Mouse (Mus musculus): ENCODE measurements at regions not wholly inside any gene's neighbourhood (a gene's known extent, or its start where the extent isn't known, plus 50 kb on each side); places are given as distances from the start of the nearest gene placed in this dataset.

GRCm38 (mm10) chr15:59154407-59155288 lies 265.6 kb downstream of the Gm49356 start:
- no peak overlapping the region for H3K4me3 ChIP-seq
- no peak overlapping the region; the same call in 1 of the 2 replicates for H3K27ac ChIP-seq
- WGBS, result 30% methylated on average over 6 of the region's 6 CpGs
- H3K36me3 ChIP-seq, result no peaks in the 10 kb centered on the region
- no peak overlapping the region for H3K4me2 ChIP-seq (replicated peaks)
- no peaks in the 10 kb centered on the region for H3K9me3 ChIP-seq
- no peak overlapping the region for H3K9ac ChIP-seq
- H3K4me1 ChIP-seq, result peaks cover 13% of the 10 kb centered on the region
- H3K27me3 ChIP-seq, result no peaks in the 10 kb centered on the region
- ATAC-seq (ENCODE audit: low FRiP score, low read depth), result peak; percentile 11; the same call in 1 of the 2 replicates

- no peak overlapping the region for H3K4me2 ChIP-seq (replicated peaks)
- ATAC-seq (ENCODE audit: low FRiP score, low read depth), result no peak
- no peak overlapping the region for H3K9ac ChIP-seq
- no peak overlapping the region for H3K4me3 ChIP-seq
- H3K27ac ChIP-seq, result no peak overlapping the region
- H3K27me3 ChIP-seq, result no peaks in the 10 kb centered on the region
- no peaks in the 10 kb centered on the region for H3K9me3 ChIP-seq
- peaks cover 13% of the 10 kb centered on the region for H3K4me1 ChIP-seq
- H3K36me3 ChIP-seq, result no peaks in the 10 kb centered on the region
Measured at GRCm38 (mm10) chr15:59155289-59155623, 266.2 kb downstream of the Gm49356 start.

GRCm38 (mm10) chr15:59156328-59156727 lies 267.2 kb downstream of the Gm49356 start:
- 71% methylated on average over 7 of the region's 7 CpGs for WGBS
- no peak for ATAC-seq (ENCODE audit: low FRiP score, low read depth)
- Histone ChIP-seq H3K4me2 (replicated peaks) (no peak overlapping the region), H3K27ac (no peak overlapping the region), H3K27me3 (no peaks in the 10 kb centered on the region), H3K9me3 (no peaks in the 10 kb centered on the region), H3K9ac (no peak overlapping the region), H3K4me1 (peaks cover 13% of the 10 kb centered on the region), H3K4me3 (no peak overlapping the region), H3K36me3 (no peaks in the 10 kb centered on the region)

GRCm38 (mm10) chr15:59158760-59159159 lies 269.7 kb downstream of the Gm49356 start:
- Histone ChIP-seq H3K4me3 (no peak overlapping the region), H3K4me1 (peaks cover 13% of the 10 kb centered on the region), H3K9ac (no peak overlapping the region), H3K27ac (no peak overlapping the region), H3K27me3 (no peaks in the 10 kb centered on the region), H3K4me2 (replicated peaks) (no peak overlapping the region), H3K9me3 (no peaks in the 10 kb centered on the region), H3K36me3 (no peaks in the 10 kb centered on the region)
- no peak for ATAC-seq (ENCODE audit: low FRiP score, low read depth)
- WGBS, result 93% methylated on average over 4 of the region's 4 CpGs

GRCm38 (mm10) chr15:59160931-59161920 lies 272.1 kb downstream of the Gm49356 start:
- Histone ChIP-seq H3K9ac (no peak overlapping the region), H3K27ac (no peak overlapping the region), H3K4me2 (replicated peaks) (no peak overlapping the region), H3K27me3 (no peaks in the 10 kb centered on the region), H3K9me3 (no peaks in the 10 kb centered on the region), H3K4me3 (no peak overlapping the region), H3K36me3 (no peaks in the 10 kb centered on the region), H3K4me1 (no peaks in the 10 kb centered on the region)
- no peak for ATAC-seq (ENCODE audit: low FRiP score, low read depth)
- WGBS, result 95% methylated on average over 16 of the region's 17 CpGs

GRCm38 (mm10) chr15:59167937-59168659 lies 279.0 kb downstream of the Gm49356 start:
- H3K4me1 ChIP-seq, result no peaks in the 10 kb centered on the region
- no peaks in the 10 kb centered on the region for H3K36me3 ChIP-seq
- H3K27ac ChIP-seq, result no peak overlapping the region
- no peak for ATAC-seq (ENCODE audit: low FRiP score, low read depth)
- H3K9me3 ChIP-seq, result 0 out of 2 replicates have a peak, but pooled peaks cover 5% of the 10 kb centered on the region
- H3K4me3 ChIP-seq, result no peak overlapping the region
- H3K9ac ChIP-seq, result no peak overlapping the region
- no peak overlapping the region for H3K4me2 ChIP-seq (replicated peaks)
- 92% methylated on average over 8 of the region's 8 CpGs for WGBS
- H3K27me3 ChIP-seq, result no peaks in the 10 kb centered on the region

- no peaks in the 10 kb centered on the region for H3K4me1 ChIP-seq
- no peak for ATAC-seq (ENCODE audit: low FRiP score, low read depth)
- 89% methylated on average over 4 of the region's 4 CpGs for WGBS
- H3K9me3 ChIP-seq, result 0 out of 2 replicates have a peak, but pooled peaks cover 5% of the 10 kb centered on the region
- no peaks in the 10 kb centered on the region for H3K36me3 ChIP-seq
- no peak overlapping the region for H3K9ac ChIP-seq
- no peaks in the 10 kb centered on the region for H3K27me3 ChIP-seq
- no peak overlapping the region for H3K4me2 ChIP-seq (replicated peaks)
- H3K27ac ChIP-seq, result no peak overlapping the region
- H3K4me3 ChIP-seq, result no peak overlapping the region
Measured at GRCm38 (mm10) chr15:59168660-59169170, 279.6 kb downstream of the Gm49356 start.

GRCm38 (mm10) chr15:59169237-59169797 lies 280.2 kb downstream of the Gm49356 start:
- H3K4me3 ChIP-seq, result no peak overlapping the region
- H3K9ac ChIP-seq, result no peak overlapping the region
- no peaks in the 10 kb centered on the region for H3K27me3 ChIP-seq
- no peak overlapping the region for H3K27ac ChIP-seq
- no peaks in the 10 kb centered on the region for H3K36me3 ChIP-seq
- no peak overlapping the region for H3K4me2 ChIP-seq (replicated peaks)
- WGBS, result 90% methylated on average over 12 of the region's 12 CpGs
- 0 out of 2 replicates have a peak, but pooled peaks cover 5% of the 10 kb centered on the region for H3K9me3 ChIP-seq
- no peak for ATAC-seq (ENCODE audit: low FRiP score, low read depth)
- H3K4me1 ChIP-seq, result no peaks in the 10 kb centered on the region

- Histone ChIP-seq H3K36me3 (no peaks in the 10 kb centered on the region), H3K27me3 (no peaks in the 10 kb centered on the region), H3K4me3 (no peak overlapping the region), H3K9ac (no peak overlapping the region), H3K4me1 (no peaks in the 10 kb centered on the region), H3K4me2 (replicated peaks) (no peak overlapping the region), H3K27ac (no peak overlapping the region), H3K9me3 (0 out of 2 replicates have a peak, but pooled peaks cover 5% of the 10 kb centered on the region)
- 81% methylated on average over 3 of the region's 3 CpGs for WGBS
- no peak for ATAC-seq (ENCODE audit: low FRiP score, low read depth)
Measured at GRCm38 (mm10) chr15:59169831-59170230, 280.7 kb downstream of the Gm49356 start.

GRCm38 (mm10) chr15:59171120-59171519 lies 282.0 kb downstream of the Gm49356 start:
- no peak overlapping the region for H3K4me2 ChIP-seq (replicated peaks)
- no peaks in the 10 kb centered on the region for H3K27me3 ChIP-seq
- no peaks in the 10 kb centered on the region for H3K36me3 ChIP-seq
- no peak for ATAC-seq (ENCODE audit: low FRiP score, low read depth)
- no peaks in the 10 kb centered on the region for H3K4me1 ChIP-seq
- 0 out of 2 replicates have a peak, but pooled peaks cover 5% of the 10 kb centered on the region for H3K9me3 ChIP-seq
- 38% methylated on average over 6 of the region's 6 CpGs for WGBS
- H3K9ac ChIP-seq, result no peak overlapping the region
- H3K27ac ChIP-seq, result no peak overlapping the region
- H3K4me3 ChIP-seq, result no peak overlapping the region

Data from limb, embryonic 13.5 days (tissue).